Mouse (Mus musculus) megakaryocyte, adult 5-6 weeks (primary cell): ENCODE data around the gene Rnf214. TPM values are rescaled to one million over a fixed set of nuclear protein-coding genes. Genes with fewer than 3 reads are reported as not detected.

Experiments used
- ATAC-seq: 2 replicates; pipeline ENCODE4 v1.8.0; 2016; ENCODE audit warnings: mild to moderate bottlenecking, inconsistent platforms; ENCODE audit not compliant: poor library complexity, severe bottlenecking
- total RNA-seq, 2 experiments: library from RNA; stranded (forward) in 1 of 2; stranded (reverse) in 1 of 2; fragments of 153-499, 151-499 nt in 1 of 2; fragments of 221-1000, 200-1000 nt in 1 of 2; gene quantifications; 2 replicates each; pipeline versions ENCODE4 v1.2.3 to v1.2.4; 2015 to 2017

Rnf214 gene
- total RNA-seq, 2 experiments from 2014 or later = 23.3 to 34.0 TPM

- ATAC-seq = peak; percentile 81
Observed at GRCm38 (mm10) chr9:45936883-45937282, 30.2 kb upstream of the Rnf214 start.

GRCm38 (mm10) chr9:45935628-45936210 is 29.0 kb upstream of the Rnf214 start, which contains the start of gene Tagln:
Tagln (minus strand) TSS chr9:45936058.
- no peak for ATAC-seq

- no peak for ATAC-seq
Observed at GRCm38 (mm10) chr9:45932571-45933415, 26.1 kb upstream of the Rnf214 start.

DNA sequence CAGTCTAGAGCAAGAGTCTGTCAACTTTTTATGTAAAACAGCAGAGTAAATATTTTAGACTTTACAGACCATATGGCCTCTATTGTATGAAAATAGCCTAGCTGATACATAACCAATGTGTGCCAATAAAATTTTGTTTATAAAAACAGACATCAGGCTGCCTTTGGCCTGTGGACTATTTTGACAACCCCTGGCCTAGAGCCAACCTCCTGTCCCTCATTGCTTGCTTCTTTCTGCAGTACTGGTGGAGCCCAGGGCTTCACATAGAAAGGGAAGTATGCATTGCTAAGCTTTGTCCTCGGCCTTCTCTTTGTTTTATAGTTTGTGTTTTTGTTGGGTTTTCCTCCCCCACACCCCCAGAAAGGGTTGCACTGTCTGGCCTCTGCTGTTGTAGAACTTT is 25.2 kb upstream of the Rnf214 start:
- no peak for ATAC-seq

GRCm38 (mm10) chr9:45929285-45929684 is 22.6 kb upstream of the Rnf214 start:
- no peak for ATAC-seq

- ATAC-seq = no peak
Observed at GRCm38 (mm10) chr9:45919895-45920294, 13.2 kb upstream of the Rnf214 start.

- ATAC-seq = no peak
Observed at GRCm38 (mm10) chr9:45917041-45917934, 10.6 kb upstream of the Rnf214 start.

DNA sequence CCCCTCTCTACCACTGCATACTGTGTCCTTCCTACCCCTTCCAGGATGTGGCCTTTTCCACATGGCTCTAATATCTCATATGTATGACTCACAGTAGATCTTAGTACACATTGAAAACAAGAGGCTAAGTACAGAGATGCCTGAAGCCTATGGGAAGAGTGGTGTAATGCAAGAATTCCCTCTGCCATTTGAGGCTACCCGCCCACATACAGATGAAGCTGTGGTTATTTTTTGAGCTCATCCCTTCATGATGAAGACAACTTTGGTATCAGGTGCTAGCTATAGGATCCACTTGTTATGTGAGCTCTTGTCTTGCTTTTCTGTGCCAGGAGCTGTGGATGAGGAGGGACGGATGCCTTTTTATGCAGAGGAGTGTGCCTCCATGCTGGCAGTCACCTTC is 8.9 kb upstream of the Rnf214 start:
- no peak for ATAC-seq

- peak; percentile 55 for ATAC-seq
Observed at GRCm38 (mm10) chr9:45911673-45912072, 5.0 kb upstream of the Rnf214 start.

DNA sequence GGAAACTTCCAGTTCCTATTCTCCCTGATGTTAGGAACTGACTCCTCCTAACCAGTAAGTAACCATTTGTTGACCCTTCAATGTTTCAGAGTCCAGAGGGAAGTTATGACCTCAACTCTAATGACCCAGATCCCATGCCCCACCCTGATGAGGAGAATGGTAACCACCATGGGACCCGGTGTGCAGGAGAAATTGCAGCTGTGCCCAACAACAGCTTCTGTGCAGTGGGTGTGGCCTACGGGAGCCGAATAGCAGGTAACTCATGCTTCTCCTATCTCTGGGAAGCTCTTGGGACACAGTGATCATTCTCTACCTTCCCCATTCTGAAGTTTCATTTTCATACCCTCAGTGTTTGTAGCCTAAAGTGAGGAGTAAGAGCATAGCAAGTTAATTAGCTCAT is 4.3 kb upstream of the Rnf214 start:
- no peak for ATAC-seq

DNA sequence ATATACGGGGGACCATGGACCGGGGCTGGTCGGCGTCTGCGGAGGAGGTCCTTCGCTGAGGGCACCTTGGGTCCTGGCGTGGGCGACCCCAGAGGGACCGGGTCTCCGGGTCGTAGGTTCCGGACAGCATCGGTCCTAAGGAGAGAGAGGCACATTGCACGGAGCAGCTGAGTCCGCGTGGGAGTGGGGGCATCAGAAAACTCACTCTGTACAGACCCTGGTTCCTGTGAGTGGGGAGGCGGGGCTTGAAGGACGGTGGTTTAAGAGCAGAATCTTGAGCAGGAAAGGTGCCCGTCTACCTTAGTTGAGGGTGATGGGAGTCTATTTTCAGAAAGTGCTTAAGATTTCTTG is 342 bp upstream of the Rnf214 start:
- ATAC-seq = peak; percentile 25

DNA sequence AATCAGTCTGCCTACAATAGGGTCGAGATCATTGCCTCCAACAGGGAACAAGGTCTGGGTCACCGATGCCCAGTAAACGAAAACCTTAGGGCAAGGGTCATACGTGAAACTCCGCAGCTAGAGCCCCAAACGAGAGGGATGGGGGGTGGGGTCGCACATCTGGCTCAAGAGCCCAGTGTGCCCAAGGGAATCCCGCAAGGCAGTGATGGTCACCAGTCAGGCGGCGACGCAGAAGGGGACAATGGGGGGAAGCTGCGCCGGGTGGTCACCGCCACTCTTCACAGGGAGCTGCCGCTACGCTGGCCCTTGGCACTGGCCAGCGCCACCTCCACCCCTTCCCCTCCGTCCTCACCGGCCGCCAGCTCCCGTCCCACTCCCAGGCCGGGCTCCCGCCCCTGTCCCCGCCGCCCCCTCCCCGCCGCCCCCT is 887 bp downstream of the Rnf214 start:
- ATAC-seq = no peak

DNA sequence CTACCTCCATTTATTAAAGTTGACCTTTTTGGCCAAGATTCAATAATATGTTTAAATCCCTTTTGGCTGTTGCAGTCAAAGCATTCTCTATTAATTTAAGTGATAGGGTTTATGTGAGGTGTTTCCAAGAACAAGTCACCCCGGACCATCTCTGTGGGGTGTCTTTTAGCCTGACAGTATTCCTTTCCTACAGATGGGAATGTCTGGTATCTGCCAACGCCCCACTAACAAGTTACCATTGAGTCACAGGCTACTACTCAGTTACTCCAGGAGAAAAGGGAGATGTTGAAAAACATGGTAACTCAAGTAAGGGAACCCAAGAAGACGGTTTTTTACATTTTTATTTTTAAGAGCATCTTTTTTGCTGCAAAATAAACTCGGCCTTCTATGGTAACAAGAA is 1.5 kb downstream of the Rnf214 start:
- no peak for ATAC-seq

- peak; percentile 54; the same call in 1 of the 2 replicates for ATAC-seq
Observed at GRCm38 (mm10) chr9:45893681-45894080, 13.0 kb downstream of the Rnf214 start.

GRCm38 (mm10) chr9:45877928-45878327 is 28.8 kb downstream of the Rnf214 start:
- ATAC-seq = no peak

- no peak for ATAC-seq
Observed at GRCm38 (mm10) chr9:45870265-45870664, 36.4 kb downstream of the Rnf214 start.

GRCm38 (mm10) chr9:45869181-45869580 is 37.5 kb downstream of the Rnf214 start:
- no peak for ATAC-seq

- ATAC-seq = no peak
Observed at GRCm38 (mm10) chr9:45861813-45862212, 44.9 kb downstream of the Rnf214 start.

- ATAC-seq = no peak
Observed at GRCm38 (mm10) chr9:45859364-45859763, 47.3 kb downstream of the Rnf214 start.

DNA sequence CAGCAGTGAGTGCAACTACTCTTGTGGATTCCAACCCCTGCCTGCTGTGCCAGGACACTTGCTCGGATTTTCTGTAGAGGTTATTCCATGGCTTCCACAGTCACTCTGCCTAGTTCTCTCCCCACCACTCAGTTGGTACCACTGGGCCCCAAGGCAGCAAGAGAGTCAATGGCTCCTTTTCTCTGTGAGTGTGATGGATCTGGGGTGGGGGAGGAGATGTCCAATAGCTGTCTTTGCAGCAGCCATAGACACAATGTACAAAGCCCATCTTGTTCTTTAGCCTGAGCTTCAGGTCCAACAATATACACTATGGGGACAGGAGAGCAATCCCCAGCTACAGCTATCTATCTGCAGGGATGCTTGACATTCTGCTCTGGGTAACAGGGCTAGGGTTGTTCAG is 52.6 kb downstream of the Rnf214 start:
- ATAC-seq = no peak

- peak; percentile 80 for ATAC-seq
Observed at GRCm38 (mm10) chr9:45853695-45854094, 53.0 kb downstream of the Rnf214 start.
